Mouse (Mus musculus): ENCODE results near the gene Tenm2. TPM values are rescaled to one million over a fixed set of nuclear protein-coding genes. Genes with fewer than 3 reads are reported as not detected.

Gene Tenm2
- polyA plus RNA-seq, 1 experiment, result 0.32 TPM

DNA sequence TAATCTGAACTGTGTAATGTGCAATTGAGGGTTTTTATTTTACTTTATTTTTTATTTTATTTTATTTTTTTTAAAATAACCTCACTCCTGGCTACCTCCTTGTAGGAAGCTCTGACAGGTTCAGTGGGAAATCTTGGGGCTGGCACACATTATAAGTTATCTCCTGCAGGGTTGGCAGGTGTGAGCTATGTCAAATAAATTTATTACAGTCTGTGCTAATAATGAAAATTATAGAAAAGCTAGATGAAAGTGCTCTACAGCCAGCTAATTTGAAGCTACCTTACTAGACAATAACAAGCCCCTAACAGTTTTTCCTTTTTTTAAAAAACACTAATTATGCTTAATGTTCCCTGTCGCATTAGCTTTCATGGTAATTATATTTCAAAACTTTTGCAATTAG, 885.5 kb downstream of the Tenm2 start:
- Histone ChIP-seq H3K4me3 (ENCODE audit: control insufficient read depth, low read depth, low read length) (no peak overlapping the region), H3K27ac (ENCODE audit: control insufficient read depth, insufficient read depth, low read depth, low read length) (no peak overlapping the region), H3K36me3 (ENCODE audit: control insufficient read depth, insufficient read depth, low read length) (no peaks in the 10 kb centered on the region), H3K27me3 (ENCODE audit: control insufficient read depth, insufficient read depth, low read length) (no peaks in the 10 kb centered on the region), H3K4me1 (ENCODE audit: control insufficient read depth, insufficient read depth, low read length) (no peaks in the 10 kb centered on the region)
- TF ChIP-seq CTCF (IDR thresholded peaks at IDR 0.05; ENCODE audit: control insufficient read depth, insufficient read depth, insufficient replicate concordance, low read depth, low read length), result no peak
- TF ChIP-seq POLR2A (IDR thresholded peaks at IDR 0.05; ENCODE audit: control insufficient read depth, low read depth, low read length), result no peak

- Histone ChIP-seq H3K27me3 (ENCODE audit: control insufficient read depth, insufficient read depth, low read length) (no peaks in the 10 kb centered on the region), H3K4me1 (ENCODE audit: control insufficient read depth, insufficient read depth, low read length) (no peaks in the 10 kb centered on the region), H3K4me3 (ENCODE audit: control insufficient read depth, low read depth, low read length) (no peak overlapping the region), H3K36me3 (ENCODE audit: control insufficient read depth, insufficient read depth, low read length) (no peaks in the 10 kb centered on the region), H3K27ac (ENCODE audit: control insufficient read depth, insufficient read depth, low read depth, low read length) (no peak overlapping the region)
- TF ChIP-seq CTCF (IDR thresholded peaks at IDR 0.05; ENCODE audit: control insufficient read depth, insufficient read depth, insufficient replicate concordance, low read depth, low read length) (no peak), POLR2A (IDR thresholded peaks at IDR 0.05; ENCODE audit: control insufficient read depth, low read depth, low read length) (no peak)
Observed at GRCm38 (mm10) chr11:36349856-36350255, 885.9 kb downstream of the Tenm2 start.

- Histone ChIP-seq H3K27me3 (ENCODE audit: control insufficient read depth, insufficient read depth, low read length) (no peaks in the 10 kb centered on the region), H3K36me3 (ENCODE audit: control insufficient read depth, insufficient read depth, low read length) (no peaks in the 10 kb centered on the region), H3K4me1 (ENCODE audit: control insufficient read depth, insufficient read depth, low read length) (no peaks in the 10 kb centered on the region), H3K27ac (ENCODE audit: control insufficient read depth, insufficient read depth, low read depth, low read length) (no peak overlapping the region), H3K4me3 (ENCODE audit: control insufficient read depth, low read depth, low read length) (no peak overlapping the region)
- TF ChIP-seq CTCF (IDR thresholded peaks at IDR 0.05; ENCODE audit: control insufficient read depth, insufficient read depth, insufficient replicate concordance, low read depth, low read length) (no peak), POLR2A (IDR thresholded peaks at IDR 0.05; ENCODE audit: control insufficient read depth, low read depth, low read length) (no peak)
Observed at GRCm38 (mm10) chr11:36341799-36342198, 894.0 kb downstream of the Tenm2 start.

DNA sequence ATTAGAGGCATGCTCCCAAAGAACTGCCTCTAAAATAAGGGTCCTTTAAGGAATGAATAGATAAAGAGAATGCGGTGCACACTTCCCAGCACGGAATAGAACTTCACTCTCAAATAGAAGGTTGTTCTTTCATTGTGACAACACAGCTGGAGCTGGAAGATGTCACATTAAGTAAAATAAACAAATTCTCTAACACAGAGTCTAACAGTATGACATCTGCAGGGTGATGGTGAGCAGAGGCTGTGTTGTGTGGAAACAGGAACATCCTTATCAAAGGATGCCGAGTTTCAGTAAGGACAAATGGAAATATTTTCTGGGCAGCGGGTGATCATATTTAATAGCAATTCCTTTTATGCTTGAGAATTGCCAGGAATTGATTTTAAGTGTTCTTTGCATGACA, 897.3 kb downstream of the Tenm2 start:
- H3K27me3 ChIP-seq (ENCODE audit: control insufficient read depth, insufficient read depth, low read length), result no peaks in the 10 kb centered on the region
- TF ChIP-seq CTCF (IDR thresholded peaks at IDR 0.05; ENCODE audit: control insufficient read depth, insufficient read depth, insufficient replicate concordance, low read depth, low read length) (no peak), POLR2A (IDR thresholded peaks at IDR 0.05; ENCODE audit: control insufficient read depth, low read depth, low read length) (no peak)
- no peaks in the 10 kb centered on the region for H3K4me1 ChIP-seq (ENCODE audit: control insufficient read depth, insufficient read depth, low read length)

GRCm38 (mm10) chr11:36337063-36337462, 898.7 kb downstream of the Tenm2 start:
- TF ChIP-seq CTCF (IDR thresholded peaks at IDR 0.05; ENCODE audit: control insufficient read depth, insufficient read depth, insufficient replicate concordance, low read depth, low read length), result no peak
- TF ChIP-seq POLR2A (IDR thresholded peaks at IDR 0.05; ENCODE audit: control insufficient read depth, low read depth, low read length), result no peak
- Histone ChIP-seq H3K27me3 (ENCODE audit: control insufficient read depth, insufficient read depth, low read length) (no peaks in the 10 kb centered on the region), H3K27ac (ENCODE audit: control insufficient read depth, insufficient read depth, low read depth, low read length) (no peak overlapping the region), H3K36me3 (ENCODE audit: control insufficient read depth, insufficient read depth, low read length) (no peaks in the 10 kb centered on the region), H3K4me1 (ENCODE audit: control insufficient read depth, insufficient read depth, low read length) (no peaks in the 10 kb centered on the region), H3K4me3 (ENCODE audit: control insufficient read depth, low read depth, low read length) (no peak overlapping the region)

More for the DNA sequence above, 897.3 kb downstream of the Tenm2 start:
- no peak overlapping the region for H3K27ac ChIP-seq (ENCODE audit: control insufficient read depth, insufficient read depth, low read depth, low read length)
- no peak overlapping the region for H3K4me3 ChIP-seq (ENCODE audit: control insufficient read depth, low read depth, low read length)
- H3K36me3 ChIP-seq (ENCODE audit: control insufficient read depth, insufficient read depth, low read length), result no peaks in the 10 kb centered on the region

GRCm38 (mm10) chr11:36335147-36335546, 900.6 kb downstream of the Tenm2 start:
- H3K27ac ChIP-seq (ENCODE audit: control insufficient read depth, insufficient read depth, low read depth, low read length), result no peak overlapping the region
- TF ChIP-seq CTCF (IDR thresholded peaks at IDR 0.05; ENCODE audit: control insufficient read depth, insufficient read depth, insufficient replicate concordance, low read depth, low read length) (no peak), POLR2A (IDR thresholded peaks at IDR 0.05; ENCODE audit: control insufficient read depth, low read depth, low read length) (no peak)
- H3K4me1 ChIP-seq (ENCODE audit: control insufficient read depth, insufficient read depth, low read length), result no peaks in the 10 kb centered on the region
- no peak overlapping the region for H3K4me3 ChIP-seq (ENCODE audit: control insufficient read depth, low read depth, low read length)
- no peaks in the 10 kb centered on the region for H3K27me3 ChIP-seq (ENCODE audit: control insufficient read depth, insufficient read depth, low read length)
- no peaks in the 10 kb centered on the region for H3K36me3 ChIP-seq (ENCODE audit: control insufficient read depth, insufficient read depth, low read length)

- H3K27ac ChIP-seq (ENCODE audit: control insufficient read depth, insufficient read depth, low read depth, low read length), result no peak overlapping the region
- H3K36me3 ChIP-seq (ENCODE audit: control insufficient read depth, insufficient read depth, low read length), result no peaks in the 10 kb centered on the region
- TF ChIP-seq POLR2A (IDR thresholded peaks at IDR 0.05; ENCODE audit: control insufficient read depth, low read depth, low read length) (no peak), CTCF (IDR thresholded peaks at IDR 0.05; ENCODE audit: control insufficient read depth, insufficient read depth, insufficient replicate concordance, low read depth, low read length) (no peak)
- no peaks in the 10 kb centered on the region for H3K27me3 ChIP-seq (ENCODE audit: control insufficient read depth, insufficient read depth, low read length)
- no peak overlapping the region for H3K4me3 ChIP-seq (ENCODE audit: control insufficient read depth, low read depth, low read length)
- no peaks in the 10 kb centered on the region for H3K4me1 ChIP-seq (ENCODE audit: control insufficient read depth, insufficient read depth, low read length)
Observed at GRCm38 (mm10) chr11:36334100-36334735, 901.5 kb downstream of the Tenm2 start.

Data from testis, adult 2 months (tissue).